Mouse (Mus musculus): ENCODE measurements around the gene Hist1h4f. TPM values are rescaled to one million over a fixed set of nuclear protein-coding genes. Genes with fewer than 3 reads are reported as not detected.
"Not testable (repeated sequence)": the region's sequence is repeated elsewhere in the genome, so short reads cannot be mapped to it uniquely, and the experiment has no call there.

Gene Hist1h4f
- polyA plus RNA-seq, 1 experiment from 2014 or later = not detected

- ATAC-seq (ENCODE audit: insufficient number of reproducible peaks, insufficient read depth, low FRiP score, low read depth) = no peak
- Histone ChIP-seq H3K36me3 (ENCODE audit: control insufficient read depth, insufficient read depth, low read length) (no peaks in the 10 kb centered on the region), H3K9me3 (ENCODE audit: control insufficient read depth, low read length) (no peaks in the 10 kb centered on the region), H3K4me1 (ENCODE audit: control insufficient read depth in 2 of 2, insufficient read depth in 2 of 2, low read length in 2 of 2) (peaks cover 0 to 14% of the 10 kb centered on the region in 2 experiments; a peak in 3 of 4 replicates), H3K27ac (replicated peaks in 1 of 2; ENCODE audit: control insufficient read depth in 1 of 2, insufficient read depth in 1 of 2, low read depth in 2 of 2, low read length in 2 of 2) (peak overlapping the region; percentile 86 to 87), H3K9ac (ENCODE audit: low read length) (peak overlapping the region; percentile 72), H3K4me2 (ENCODE audit: low read length) (peak overlapping the region; percentile 72), H3K4me3 (ENCODE audit: control insufficient read depth in 1 of 2, insufficient read depth in 1 of 2, low read depth in 1 of 2, low read length in 2 of 2) (peak overlapping the region; percentile 44 to 52; a peak in 3 of 4 replicates), H3K27me3 (ENCODE audit: control insufficient read depth, insufficient read depth, low read length) (no peaks in the 10 kb centered on the region)
- 12% methylated on average over 3 of the region's 3 CpGs for WGBS
Measured at GRCm38 (mm10) chr13:23550761-23551145, 695 bp downstream of the Hist1h4f start.

DNA sequence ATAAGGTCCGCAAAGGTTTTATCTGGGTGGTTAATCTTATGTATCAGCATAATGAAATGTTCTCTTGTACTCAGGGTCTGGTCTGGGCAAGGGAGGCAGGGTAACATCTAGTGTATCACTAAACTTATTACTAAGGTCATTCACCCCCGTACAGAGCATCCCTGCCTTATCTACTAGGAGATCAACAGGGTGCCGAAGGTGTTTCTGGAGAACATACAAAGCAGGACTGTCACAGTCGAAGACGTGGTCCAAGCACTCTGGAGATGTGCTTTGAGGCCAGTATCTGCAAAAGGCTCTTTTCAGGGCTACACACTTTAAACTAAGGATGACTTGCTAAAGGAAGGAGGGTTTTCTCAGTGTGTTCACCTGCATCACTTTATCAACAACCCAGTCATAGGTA lies 4.8 kb downstream of the Hist1h4f start:
- H3K27ac ChIP-seq (replicated peaks in 1 of 2; ENCODE audit: control insufficient read depth in 1 of 2, insufficient read depth in 1 of 2, low read depth in 2 of 2, low read length in 2 of 2) = no peak overlapping the region
- peaks cover 0 to 11% of the 10 kb centered on the region in 2 experiments; a peak in 2 of 4 replicates for H3K4me1 ChIP-seq (ENCODE audit: control insufficient read depth in 2 of 2, insufficient read depth in 2 of 2, low read length in 2 of 2)
- H3K36me3 ChIP-seq (ENCODE audit: control insufficient read depth, insufficient read depth, low read length) = no peaks in the 10 kb centered on the region
- WGBS = 68% methylated on average over 5 of the region's 5 CpGs
- no peak overlapping the region for H3K4me3 ChIP-seq (ENCODE audit: control insufficient read depth in 1 of 2, insufficient read depth in 1 of 2, low read depth in 1 of 2, low read length in 2 of 2)
- no peak for ATAC-seq (ENCODE audit: insufficient number of reproducible peaks, insufficient read depth, low FRiP score, low read depth)
- H3K4me2 ChIP-seq (ENCODE audit: low read length) = no peak overlapping the region
- H3K27me3 ChIP-seq (ENCODE audit: control insufficient read depth, insufficient read depth, low read length) = no peaks in the 10 kb centered on the region
- no peak overlapping the region for H3K9ac ChIP-seq (ENCODE audit: low read length)
- H3K9me3 ChIP-seq (ENCODE audit: control insufficient read depth, low read length) = no peaks in the 10 kb centered on the region

GRCm38 (mm10) chr13:23544787-23545120 lies 6.7 kb downstream of the Hist1h4f start:
- not testable (repeated sequence) for H3K9me3 ChIP-seq (ENCODE audit: control insufficient read depth, low read length); H3K36me3 ChIP-seq (ENCODE audit: control insufficient read depth, insufficient read depth, low read length); H3K4me1 ChIP-seq (ENCODE audit: control insufficient read depth in 2 of 2, insufficient read depth in 2 of 2, low read length in 2 of 2); H3K27me3 ChIP-seq (ENCODE audit: control insufficient read depth, insufficient read depth, low read length); ATAC-seq (ENCODE audit: insufficient number of reproducible peaks, insufficient read depth, low FRiP score, low read depth)
- H3K27ac ChIP-seq (replicated peaks in 1 of 2; ENCODE audit: control insufficient read depth in 1 of 2, insufficient read depth in 1 of 2, low read depth in 2 of 2, low read length in 2 of 2) = peak overlapping the region; percentile 80 to 95
- peak overlapping the region; percentile 75 for H3K9ac ChIP-seq (ENCODE audit: low read length)
- 0% methylated on average over 12 of the region's 14 CpGs for WGBS
- H3K4me2 ChIP-seq (ENCODE audit: low read length) = peak overlapping the region; percentile 81
- H3K4me3 ChIP-seq (ENCODE audit: control insufficient read depth in 1 of 2, insufficient read depth in 1 of 2, low read depth in 1 of 2, low read length in 2 of 2) = peak overlapping the region; percentile 47 to 67

- H3K9me3 ChIP-seq (ENCODE audit: control insufficient read depth, low read length) = no peaks in the 10 kb centered on the region
- H3K27ac ChIP-seq (replicated peaks in 1 of 2; ENCODE audit: control insufficient read depth in 1 of 2, insufficient read depth in 1 of 2, low read depth in 2 of 2, low read length in 2 of 2) = peak within 1 kb of the TSS; percentile 86 to 95
- WGBS = under 1% methylated on average over 26 of the region's 45 CpGs
- no peaks in the 10 kb centered on the region for H3K27me3 ChIP-seq (ENCODE audit: control insufficient read depth, insufficient read depth, low read length)
- peaks cover 0 to 6% of the 10 kb centered on the region in 2 experiments; a peak in 2 of 4 replicates for H3K4me1 ChIP-seq (ENCODE audit: control insufficient read depth in 2 of 2, insufficient read depth in 2 of 2, low read length in 2 of 2)
- no peaks in the 10 kb centered on the region for H3K36me3 ChIP-seq (ENCODE audit: control insufficient read depth, insufficient read depth, low read length)
- peak within 1 kb of the TSS; percentile 75 for H3K9ac ChIP-seq (ENCODE audit: low read length)
- peak; percentile 89 for ATAC-seq (ENCODE audit: insufficient number of reproducible peaks, insufficient read depth, low FRiP score, low read depth)
- H3K4me2 ChIP-seq (ENCODE audit: low read length) = peak within 1 kb of the TSS; percentile 81
- H3K4me3 ChIP-seq (ENCODE audit: control insufficient read depth in 1 of 2, insufficient read depth in 1 of 2, low read depth in 1 of 2, low read length in 2 of 2) = peak within 1 kb of the TSS; percentile 47 to 67
Measured at GRCm38 (mm10) chr13:23543965-23544786, 7.3 kb downstream of the Hist1h4f start, which contains the start of gene Hist1h3f. TSS of gene Hist1h3f (plus strand) at chr13:23544052.

DNA sequence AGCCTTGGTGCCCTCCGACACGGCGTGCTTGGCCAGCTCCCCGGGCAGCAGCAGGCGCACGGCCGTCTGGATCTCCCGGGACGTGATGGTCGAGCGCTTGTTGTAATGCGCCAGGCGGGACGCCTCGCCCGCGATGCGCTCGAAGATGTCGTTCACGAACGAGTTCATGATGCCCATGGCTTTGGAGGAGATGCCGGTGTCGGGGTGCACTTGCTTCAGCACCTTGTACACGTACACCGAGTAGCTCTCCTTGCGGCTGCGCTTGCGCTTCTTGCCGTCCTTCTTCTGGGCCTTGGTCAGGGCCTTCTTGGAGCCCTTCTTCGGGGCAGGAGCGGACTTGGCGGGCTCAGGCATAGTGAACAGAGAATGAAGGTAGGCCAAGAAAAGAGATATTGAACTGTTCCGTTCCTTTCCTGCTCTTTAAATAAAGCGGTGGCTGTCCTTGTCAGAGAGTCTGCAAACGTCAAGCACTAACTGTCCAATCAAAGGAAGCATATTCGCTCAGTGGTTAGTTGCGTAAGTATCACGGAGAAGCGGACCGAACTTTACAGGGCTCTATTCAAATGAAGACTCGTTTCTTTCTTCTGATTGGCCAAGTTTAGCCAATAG lies 8.3 kb downstream of the Hist1h4f start, which contains the start of gene Hist1h2bh:
TSS of gene Hist1h2bh (minus strand) at position 394 of the 609 bp plus-strand sequence.
- WGBS = under 1% methylated on average over 30 of the region's 42 CpGs
- peak within 1 kb of the TSS; percentile 75 for H3K9ac ChIP-seq (ENCODE audit: low read length)
- H3K36me3 ChIP-seq (ENCODE audit: control insufficient read depth, insufficient read depth, low read length); H3K9me3 ChIP-seq (ENCODE audit: control insufficient read depth, low read length); H3K4me1 ChIP-seq (ENCODE audit: control insufficient read depth in 2 of 2, insufficient read depth in 2 of 2, low read length in 2 of 2); H3K27me3 ChIP-seq (ENCODE audit: control insufficient read depth, insufficient read depth, low read length): not testable (repeated sequence)
- peak within 1 kb of the TSS; percentile 81 for H3K4me2 ChIP-seq (ENCODE audit: low read length)
- H3K27ac ChIP-seq (replicated peaks in 1 of 2; ENCODE audit: control insufficient read depth in 1 of 2, insufficient read depth in 1 of 2, low read depth in 2 of 2, low read length in 2 of 2) = peak within 1 kb of the TSS; percentile 86 to 93
- ATAC-seq (ENCODE audit: insufficient number of reproducible peaks, insufficient read depth, low FRiP score, low read depth) = peak; percentile 92
- peak within 1 kb of the TSS; percentile 47 to 63 for H3K4me3 ChIP-seq (ENCODE audit: control insufficient read depth in 1 of 2, insufficient read depth in 1 of 2, low read depth in 1 of 2, low read length in 2 of 2)

GRCm38 (mm10) chr13:23542225-23542980 lies 9.0 kb downstream of the Hist1h4f start:
- not testable (repeated sequence) for H3K9me3 ChIP-seq (ENCODE audit: control insufficient read depth, low read length); H3K27me3 ChIP-seq (ENCODE audit: control insufficient read depth, insufficient read depth, low read length); H3K4me1 ChIP-seq (ENCODE audit: control insufficient read depth in 2 of 2, insufficient read depth in 2 of 2, low read length in 2 of 2); ATAC-seq (ENCODE audit: insufficient number of reproducible peaks, insufficient read depth, low FRiP score, low read depth); H3K36me3 ChIP-seq (ENCODE audit: control insufficient read depth, insufficient read depth, low read length)
- WGBS = 12% methylated on average over 3 of the region's 3 CpGs
- H3K4me3 ChIP-seq (ENCODE audit: control insufficient read depth in 1 of 2, insufficient read depth in 1 of 2, low read depth in 1 of 2, low read length in 2 of 2) = peak overlapping the region; percentile 43 to 63
- peak overlapping the region; percentile 72 for H3K9ac ChIP-seq (ENCODE audit: low read length)
- H3K4me2 ChIP-seq (ENCODE audit: low read length) = peak overlapping the region; percentile 81
- peak overlapping the region; percentile 86 to 93 for H3K27ac ChIP-seq (replicated peaks in 1 of 2; ENCODE audit: control insufficient read depth in 1 of 2, insufficient read depth in 1 of 2, low read depth in 2 of 2, low read length in 2 of 2)

DNA sequence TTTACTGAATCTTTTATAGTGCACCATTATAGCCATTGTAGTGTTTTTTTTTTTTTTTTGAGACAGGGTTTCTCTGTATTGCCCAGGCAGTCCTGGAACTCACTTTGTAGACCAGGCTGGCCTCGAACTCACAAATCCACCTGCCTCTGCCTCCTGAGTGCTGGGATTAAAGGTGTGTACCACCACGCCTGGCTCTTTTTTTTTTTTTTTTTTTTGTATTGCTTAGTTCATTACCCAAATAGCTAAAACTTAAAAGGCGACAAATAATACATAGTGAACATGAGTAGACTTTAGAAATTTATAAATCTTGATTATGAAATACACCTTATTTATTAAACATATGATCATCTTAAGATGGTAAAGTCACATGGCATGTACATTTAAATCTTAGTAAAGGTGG lies 10.0 kb downstream of the Hist1h4f start:
- Histone ChIP-seq H3K36me3 (ENCODE audit: control insufficient read depth, insufficient read depth, low read length) (no peaks in the 10 kb centered on the region), H3K9ac (ENCODE audit: low read length) (no peak overlapping the region), H3K4me3 (ENCODE audit: control insufficient read depth in 1 of 2, insufficient read depth in 1 of 2, low read depth in 1 of 2, low read length in 2 of 2) (no peak overlapping the region), H3K9me3 (ENCODE audit: control insufficient read depth, low read length) (no peaks in the 10 kb centered on the region), H3K27ac (replicated peaks in 1 of 2; ENCODE audit: control insufficient read depth in 1 of 2, insufficient read depth in 1 of 2, low read depth in 2 of 2, low read length in 2 of 2) (no peak overlapping the region), H3K4me2 (ENCODE audit: low read length) (peak overlapping the region; percentile 81), H3K4me1 (ENCODE audit: control insufficient read depth in 2 of 2, insufficient read depth in 2 of 2, low read length in 2 of 2) (peaks cover 0 to 7% of the 10 kb centered on the region in 2 experiments; a peak in 2 of 4 replicates), H3K27me3 (ENCODE audit: control insufficient read depth, insufficient read depth, low read length) (no peaks in the 10 kb centered on the region)
- WGBS = 93% methylated on average over 3 of the region's 3 CpGs
- ATAC-seq (ENCODE audit: insufficient number of reproducible peaks, insufficient read depth, low FRiP score, low read depth) = no peak
